Mouse (Mus musculus): Measurements from ENCODE around the gene Gm20594. TPM values are rescaled to one million over a fixed set of nuclear protein-coding genes. Genes with fewer than 3 reads are reported as not detected.

The Gm20594 gene
- total RNA-seq (2017) = not detected in 2 replicates

DNA sequence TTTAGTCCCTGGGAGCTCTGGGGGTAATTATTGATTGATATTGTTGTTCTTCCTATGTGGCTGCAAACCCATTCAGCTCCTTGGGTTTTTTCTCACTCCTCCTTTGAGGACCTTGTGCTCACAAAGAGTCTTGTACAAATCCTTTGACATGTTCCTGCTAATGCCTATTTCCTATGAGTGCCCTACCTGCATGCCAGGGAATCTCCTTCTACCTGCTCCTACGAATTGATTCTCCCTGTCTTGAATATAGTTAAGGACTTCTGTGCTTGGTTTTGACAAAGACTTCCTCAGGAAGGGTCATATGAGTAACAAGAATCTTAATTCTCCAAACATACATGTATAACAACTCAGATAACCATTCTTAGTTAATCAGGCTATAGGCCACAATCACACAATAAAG lies at the start of gene Gm20594:
Gene Gm20594 (plus strand): TSS at position 301 of the 400 bp plus-strand sequence.
- no peak for ATAC-seq (replicated peaks; ENCODE audit: low read depth, poor library complexity, severe bottlenecking)

- peak; percentile 100 for ATAC-seq (replicated peaks; ENCODE audit: low read depth, poor library complexity, severe bottlenecking)
These were observed 398 bp downstream of the Gm20594 start for GRCm38 (mm10) chr6:79818114-79818513.

GRCm38 (mm10) chr6:79833845-79834244 lies 16.1 kb downstream of the Gm20594 start:
- no peak for ATAC-seq (replicated peaks; ENCODE audit: low read depth, poor library complexity, severe bottlenecking)

DNA sequence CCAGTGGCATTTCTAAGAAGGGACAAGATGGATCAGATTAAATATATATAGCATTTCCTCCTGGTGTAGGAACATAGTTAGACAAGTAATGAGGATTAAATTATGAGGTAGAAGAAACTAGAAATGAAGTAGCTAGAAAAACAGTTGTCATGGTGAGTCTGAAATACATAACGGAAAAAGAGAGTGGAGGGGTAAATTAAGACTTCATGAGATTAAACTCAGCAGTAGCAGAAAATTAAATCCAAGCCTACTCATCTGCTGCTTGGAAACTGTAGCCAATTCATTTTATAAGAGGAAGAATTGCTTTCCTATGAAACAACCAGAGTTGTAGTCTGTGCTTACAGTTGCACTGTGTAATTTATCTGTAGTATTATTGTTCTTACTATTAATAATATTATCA lies 29.1 kb downstream of the Gm20594 start:
- ATAC-seq (replicated peaks; ENCODE audit: low read depth, poor library complexity, severe bottlenecking) = no peak

Other genes with a start within 250 kb of the Gm20594 start
- gene Lrrtm4, start 201.0 kb downstream of the Gm20594 start, total RNA-seq (2017) = not detected in 2 replicates

Data from common myeloid progenitor, adult 5-6 weeks (primary cell).